Mouse (Mus musculus) spleen, adult 2 months (tissue): Measurements from ENCODE around the gene Henmt1. TPM values are rescaled to one million over a fixed set of nuclear protein-coding genes. Genes with fewer than 3 reads are reported as not detected.
A peak's percentile ranks its signal among the peaks of the same experiment; 100 is the strongest.

Source experiments
- DNase-seq, 2 experiments: peaks; one replicate each; pipeline versions ENCODE4 v3.0.0 to v3.0.0-alpha.2; 2012 to 2021; ENCODE audit warnings: low spot score in 2 of 2, low read depth in 1 of 2
- H3K27ac ChIP-seq: fragments of 200-500 bp; 2 replicates; pipeline ENCODE4 v1.5.1; 2012; ENCODE audit warnings: low read length, inconsistent platforms; ENCODE audit not compliant: insufficient read depth
- H3K27me3 ChIP-seq: fragments of 200-500 bp; 2 replicates; pipeline ENCODE4 v1.6.1; 2012; ENCODE audit warnings: mild to moderate bottlenecking, moderate library complexity, low read length, inconsistent platforms; ENCODE audit not compliant: control insufficient read depth, insufficient read depth
- H3K36me3 ChIP-seq: fragments of 200-500 bp; 2 replicates; pipeline ENCODE4 v1.6.1; 2012; ENCODE audit warnings: mild to moderate bottlenecking, low read length, inconsistent platforms; ENCODE audit not compliant: control insufficient read depth, insufficient read depth
- H3K4me1 ChIP-seq: fragments of 200-500 bp; 2 replicates; pipeline ENCODE4 v1.6.1; 2011; ENCODE audit warnings: inconsistent platforms; ENCODE audit not compliant: control insufficient read depth, insufficient read depth, insufficient read length
- H3K4me3 ChIP-seq: fragments of 200-500 bp; 2 replicates; pipeline ENCODE4 v1.5.1; 2011; ENCODE audit warnings: mild to moderate bottlenecking, inconsistent platforms; ENCODE audit not compliant: insufficient read depth, insufficient read length; ENCODE audit errors: extremely low read depth
- CTCF ChIP-seq: fragments of 200-500 bp; IDR thresholded peaks from 2 replicates; pipeline ENCODE4 v1.5.1; 2011; ENCODE audit warnings: mild to moderate bottlenecking, inconsistent platforms; ENCODE audit not compliant: insufficient read depth, insufficient read length, insufficient replicate concordance; ENCODE audit errors: extremely low read depth
- POLR2A ChIP-seq: fragments of 200-500 bp; IDR thresholded peaks from 2 replicates; pipeline ENCODE4 v1.6.1; 2011; ENCODE audit warnings: low read depth, low read length, inconsistent platforms
- WGBS: fragments of 180-500 bp; shearing (Covaris S2); methylation state at CpG from one replicate; pipeline ENCODE4 v1.1.7; 2018; 5-methylcytosine and 5-hydroxymethylcytosine counted together
- polyA plus RNA-seq: library from polyadenylated mRNA; depleted of rRNA; stranded (reverse); fragments of >200 nt; gene quantifications from 2 replicates; pipeline ENCODE4 v1.2.3, GENCODE M21; 2012

Gene Henmt1
- polyA plus RNA-seq, 1 experiment = 0.54 TPM

GRCm38 (mm10) chr3:108902038-108902437, 37.6 kb upstream of the Henmt1 start:
- peaks cover 27% of the 10 kb centered on the region for H3K36me3 ChIP-seq

GRCm38 (mm10) chr3:108902934-108903333, 36.7 kb upstream of the Henmt1 start:
- peaks cover 32% of the 10 kb centered on the region for H3K36me3 ChIP-seq

More at GRCm38 (mm10) chr3:108902038-108902437, 37.6 kb upstream of the Henmt1 start:
- 32% methylated on average over 2 of the region's 2 CpGs for WGBS
- TF ChIP-seq POLR2A = no peak
- TF ChIP-seq CTCF = no peak
- Histone ChIP-seq H3K27me3 (no peaks in the 10 kb centered on the region), H3K4me1 (peaks cover 13% of the 10 kb centered on the region), H3K4me3 (no peak overlapping the region), H3K27ac (no peak overlapping the region)
- DNase-seq = peak in 1 of 2 experiments; percentile 29

GRCm38 (mm10) chr3:108910303-108911080, 29.2 kb upstream of the Henmt1 start:
- Histone ChIP-seq H3K4me1 (peaks cover 6% of the 10 kb centered on the region), H3K36me3 (peaks cover 24% of the 10 kb centered on the region), H3K27me3 (no peaks in the 10 kb centered on the region), H3K27ac (peak overlapping the region; percentile 100), H3K4me3 (peak overlapping the region; percentile 93)
- peak in 1 of 2 experiments; percentile 34 for DNase-seq
- TF ChIP-seq POLR2A (no peak), CTCF (no peak)
- WGBS = under 1% methylated on average over 32 of the region's 32 CpGs

More at GRCm38 (mm10) chr3:108902934-108903333, 36.7 kb upstream of the Henmt1 start:
- H3K27me3 ChIP-seq = no peaks in the 10 kb centered on the region
- H3K4me1 ChIP-seq = peaks cover 13% of the 10 kb centered on the region
- TF ChIP-seq CTCF = no peak
- no peak for TF ChIP-seq POLR2A
- 88% methylated on average over 6 of the region's 6 CpGs for WGBS
- no peak for DNase-seq
- no peak overlapping the region for H3K4me3 ChIP-seq
- no peak overlapping the region for H3K27ac ChIP-seq

- H3K27ac ChIP-seq = peak overlapping the region; percentile 100
- H3K27me3 ChIP-seq = no peaks in the 10 kb centered on the region
- peaks cover 20% of the 10 kb centered on the region for H3K36me3 ChIP-seq
- H3K4me3 ChIP-seq = peak overlapping the region; percentile 93
- H3K4me1 ChIP-seq = peaks cover 6% of the 10 kb centered on the region
- TF ChIP-seq CTCF = peak; percentile 61; the same call in 1 of the 2 replicates
- no peak; the same call in 1 of the 2 replicates for TF ChIP-seq POLR2A
- WGBS = under 1% methylated on average over 43 of the region's 44 CpGs
- peak; percentile 78 to 89 for DNase-seq
Observed at GRCm38 (mm10) chr3:108911081-108911547, 28.6 kb upstream of the Henmt1 start.

- H3K4me1 ChIP-seq = peaks cover 6% of the 10 kb centered on the region
- peak within 1 kb of the TSS; percentile 100 for H3K27ac ChIP-seq
- peak; percentile 92 to 94 for DNase-seq
- TF ChIP-seq CTCF (no peak), POLR2A (peak; percentile 86)
- no peaks in the 10 kb centered on the region for H3K27me3 ChIP-seq
- peaks cover 16% of the 10 kb centered on the region for H3K36me3 ChIP-seq
- 1% methylated on average over 53 of the region's 53 CpGs for WGBS
- peak within 1 kb of the TSS; percentile 93 for H3K4me3 ChIP-seq
Observed at GRCm38 (mm10) chr3:108911548-108912413, 27.9 kb upstream of the Henmt1 start, which contains the start of gene Prpf38b. Prpf38b (minus strand) TSS chr3:108911727.

- WGBS = 86% methylated on average over 1 of the region's 1 CpGs
- H3K27me3 ChIP-seq = no peaks in the 10 kb centered on the region
- no peaks in the 10 kb centered on the region; the same call in 1 of the 2 replicates for H3K4me1 ChIP-seq
- TF ChIP-seq CTCF = no peak
- TF ChIP-seq POLR2A = no peak
- H3K36me3 ChIP-seq = no peaks in the 10 kb centered on the region
- no peak for DNase-seq
- H3K4me3 ChIP-seq = no peak overlapping the region
- no peak overlapping the region for H3K27ac ChIP-seq
Observed at GRCm38 (mm10) chr3:108915999-108916398, 23.7 kb upstream of the Henmt1 start.
